Mouse (Mus musculus): ENCODE measurements at regions not wholly inside any gene's neighbourhood (a gene's known extent, or its start where the extent isn't known, plus 50 kb on each side); places are given as distances from the start of the nearest gene placed in this dataset.
A peak's percentile ranks its signal among the peaks of the same experiment; 100 is the strongest.

DNA sequence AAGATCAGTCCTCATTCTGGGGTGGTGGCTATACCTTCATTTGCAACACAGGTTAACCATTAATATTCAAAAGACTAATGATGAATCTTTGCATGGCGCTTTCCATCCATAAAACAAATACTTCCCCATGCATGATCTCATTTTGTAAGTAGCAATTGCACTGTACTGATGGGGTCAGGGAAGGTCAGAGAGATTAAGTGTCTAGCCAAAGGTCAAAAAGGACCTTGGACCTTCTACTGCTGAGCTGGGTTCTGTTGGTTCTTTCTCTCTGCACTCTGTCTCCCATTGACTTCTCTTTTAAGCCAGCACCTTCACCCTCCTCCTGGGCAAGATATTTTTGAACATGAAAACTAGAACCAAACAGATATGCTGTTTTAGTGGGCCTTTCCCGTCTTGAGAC lies 161.9 kb upstream of the Bcl6 start:
- DNase-seq (ENCODE audit: low read depth, low spot score): no peak

DNA sequence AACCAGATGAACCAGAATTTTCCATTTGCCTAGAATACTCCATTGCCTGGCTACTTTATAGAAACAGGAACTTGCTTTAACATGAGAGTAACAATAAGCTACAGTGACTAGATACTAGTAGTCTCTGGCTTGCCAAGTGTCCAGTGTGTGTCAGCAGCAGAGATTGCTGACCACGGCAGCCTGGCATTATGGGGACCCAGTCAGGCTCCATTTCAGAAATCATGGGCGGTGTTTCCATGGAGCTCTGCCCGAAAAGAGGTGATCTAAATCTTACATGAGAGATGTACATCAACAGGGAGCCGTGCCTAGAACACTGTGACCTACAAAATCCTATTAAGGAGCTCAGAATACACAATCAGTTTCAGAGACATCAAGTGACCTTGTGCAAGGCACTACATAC lies 160.8 kb upstream of the Bcl6 start:
- DNase-seq (ENCODE audit: low read depth, low spot score): peak; percentile 78

DNA sequence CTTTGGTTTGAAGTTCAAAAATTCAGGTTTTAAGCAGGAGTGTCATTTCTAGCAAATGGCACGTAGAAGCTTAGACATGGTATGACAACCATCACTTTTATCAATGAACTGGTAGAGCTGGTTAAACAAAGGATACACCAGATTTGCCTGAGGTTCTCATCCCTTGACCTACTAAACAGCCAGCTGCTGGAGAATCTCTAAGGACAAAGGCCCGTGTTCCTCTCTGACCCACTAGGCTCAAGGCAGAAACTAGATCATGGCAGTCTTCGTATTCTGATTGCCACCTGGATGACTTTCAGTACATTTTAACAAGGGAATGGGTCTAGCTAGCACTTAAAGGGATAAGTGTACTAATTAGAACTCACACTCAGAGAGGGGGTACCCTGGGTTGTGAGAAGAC lies 155.2 kb upstream of the Bcl6 start:
- no peak for DNase-seq (ENCODE audit: low read depth, low spot score)

DNA sequence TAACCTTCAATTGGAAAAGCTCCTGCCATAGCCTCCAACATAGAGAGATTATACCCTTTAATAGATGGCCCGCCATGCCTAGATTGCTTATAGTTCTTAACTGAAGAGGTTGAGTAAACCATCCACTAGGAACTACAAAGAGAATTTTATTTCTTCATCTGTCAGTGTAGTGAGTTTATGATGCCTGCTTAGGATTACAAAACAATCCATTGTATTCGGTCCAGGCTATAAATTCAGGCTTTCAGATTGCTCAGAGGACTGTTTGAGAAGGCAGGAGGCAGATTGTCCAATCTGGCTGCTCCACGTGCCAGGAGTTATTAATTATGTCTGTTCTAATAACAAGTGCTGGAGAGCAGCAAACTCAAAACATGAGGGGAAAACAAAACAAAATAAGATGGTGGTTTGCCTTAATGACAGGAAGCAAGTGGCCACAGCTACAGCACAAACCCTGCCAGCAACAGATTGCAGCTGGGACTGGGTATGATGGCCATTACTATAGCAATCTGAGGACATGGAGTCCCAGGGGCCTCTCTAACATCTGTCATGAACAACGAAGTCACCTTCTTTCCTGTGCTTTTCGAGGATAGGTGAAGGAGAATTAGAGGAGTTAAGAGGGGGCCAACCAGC lies 154.4 kb upstream of the Bcl6 start:
- DNase-seq (ENCODE audit: low read depth, low spot score): no peak

DNA sequence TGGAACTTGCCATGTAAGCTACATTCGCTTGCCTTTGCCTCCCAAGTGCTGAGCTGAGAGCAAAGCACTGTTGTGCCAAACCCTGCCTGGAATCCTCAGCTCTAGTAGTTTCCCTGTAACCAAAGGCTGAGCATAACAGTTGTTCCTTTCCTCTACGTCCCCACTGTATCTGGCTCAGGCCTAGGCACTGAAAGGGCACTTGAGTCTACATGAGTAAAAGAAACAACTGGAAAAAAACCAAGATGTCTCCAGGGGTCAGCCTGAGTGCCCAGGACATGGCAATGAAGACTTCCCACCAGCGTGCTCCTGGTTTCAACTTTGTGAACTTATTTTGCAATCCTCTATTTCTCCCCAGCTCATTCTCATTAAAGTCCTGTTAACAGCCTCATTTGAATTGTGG lies 150.5 kb upstream of the Bcl6 start:
- no peak for DNase-seq (ENCODE audit: low read depth, low spot score)

DNA sequence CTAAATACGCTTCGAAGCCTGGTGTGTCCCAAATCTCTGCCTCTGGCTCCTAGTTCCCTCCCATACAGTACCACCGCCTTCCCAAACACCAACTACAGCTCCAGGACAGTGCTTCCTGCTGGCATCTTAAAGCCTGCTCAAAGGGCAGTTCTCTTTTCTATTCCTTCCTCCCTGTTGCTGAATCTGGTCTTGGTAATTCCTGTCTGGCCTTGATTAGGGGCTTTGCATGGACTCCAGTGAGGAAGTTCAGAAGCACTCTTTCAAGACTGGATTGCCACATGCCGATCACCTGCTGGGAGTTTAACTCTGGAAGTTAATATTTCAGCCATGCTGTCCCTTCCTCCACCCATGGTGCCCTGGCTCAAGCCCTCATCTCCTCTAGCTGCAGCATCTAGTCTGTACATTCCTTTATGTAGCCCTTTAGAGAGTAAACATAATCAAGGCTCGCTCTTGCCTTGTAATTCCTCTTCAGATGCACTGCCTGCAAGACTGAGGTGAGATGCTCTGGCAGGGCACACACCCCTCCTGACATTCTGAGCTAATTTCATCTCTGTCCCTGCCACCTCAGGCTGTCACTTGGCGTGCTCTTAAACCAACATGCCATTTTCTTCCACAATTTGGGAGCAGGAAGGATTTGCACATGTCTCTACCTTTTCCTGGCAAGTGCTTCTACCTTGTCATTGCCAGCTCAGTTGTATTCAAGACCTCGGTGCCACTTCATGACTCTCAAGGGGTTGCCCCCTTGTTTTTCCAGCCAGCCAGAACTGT lies 148.8 kb upstream of the Bcl6 start:
- peak; percentile 37 for DNase-seq (ENCODE audit: low read depth, low spot score)

DNA sequence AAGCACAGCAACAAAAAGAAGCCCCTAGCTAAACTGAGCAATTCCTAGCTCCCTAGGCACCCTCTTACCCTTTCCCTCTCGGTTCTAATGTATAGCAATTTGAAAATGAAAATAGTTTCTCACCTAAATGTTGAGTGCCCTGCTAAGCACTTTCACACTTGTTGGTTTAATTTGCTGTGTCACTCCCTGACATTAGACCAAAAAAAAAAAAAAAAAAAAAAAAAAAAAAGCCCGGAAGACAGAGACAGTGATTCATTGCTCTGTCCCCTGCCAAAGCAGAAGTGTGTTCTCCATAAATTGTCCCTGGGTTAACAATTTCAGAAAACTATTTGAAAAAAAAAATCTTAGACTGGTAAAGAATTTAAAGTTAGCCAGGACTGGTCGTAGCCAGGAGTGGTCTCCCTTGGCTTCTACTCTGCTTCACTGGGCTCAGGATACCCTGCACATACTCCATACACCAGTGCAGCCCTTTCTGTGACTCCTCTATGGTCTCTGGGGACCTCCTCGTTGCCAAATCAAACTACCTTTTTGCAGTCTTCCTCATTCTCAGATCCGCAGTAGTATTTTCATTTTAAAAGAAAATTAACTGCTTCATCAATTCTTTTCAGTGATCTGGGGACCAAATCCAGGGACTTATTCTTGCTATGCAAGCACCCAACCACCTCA lies 148.0 kb upstream of the Bcl6 start:
- no peak for DNase-seq (ENCODE audit: low read depth, low spot score)

DNA sequence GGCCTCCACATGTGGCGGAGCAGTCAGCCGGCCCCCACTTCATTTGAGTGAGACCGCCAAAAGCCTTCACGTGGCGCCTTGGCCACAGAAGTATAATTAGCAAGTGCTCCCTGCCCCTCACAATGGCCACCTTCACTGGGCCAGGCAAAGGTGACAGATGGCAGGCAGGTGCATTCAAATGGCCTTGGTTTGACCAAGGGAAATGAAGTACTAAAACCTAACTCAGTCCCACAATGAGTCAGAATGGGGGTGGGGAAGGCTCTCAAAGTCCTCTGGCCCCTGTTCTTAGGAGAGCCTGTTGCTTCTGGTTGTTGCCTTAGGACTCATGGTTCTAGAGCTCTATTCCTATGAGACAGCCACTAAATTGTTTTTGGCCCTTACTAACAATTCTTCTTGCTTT lies 147.2 kb upstream of the Bcl6 start:
- peak; percentile 95 for DNase-seq (ENCODE audit: low read depth, low spot score)

DNA sequence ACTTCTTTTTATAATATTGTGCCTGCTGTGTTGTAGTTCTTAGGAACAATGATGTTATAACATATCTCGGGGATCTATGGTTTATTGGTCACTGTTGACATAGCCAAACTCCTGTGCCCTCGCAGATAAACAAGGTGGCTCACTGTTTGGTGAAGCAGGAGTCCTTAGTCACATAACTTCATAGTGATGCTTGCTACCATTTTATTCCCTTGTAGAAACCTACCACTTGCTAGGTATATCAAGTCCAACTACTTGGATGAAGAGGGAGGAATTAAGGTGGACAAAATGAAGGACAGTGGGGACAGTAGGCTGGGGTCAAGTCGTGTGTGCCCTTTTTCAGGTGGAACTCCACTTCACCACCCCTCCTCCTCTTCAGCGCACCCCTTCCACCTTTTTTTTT lies 146.7 kb upstream of the Bcl6 start:
- no peak for DNase-seq (ENCODE audit: low read depth, low spot score)

DNA sequence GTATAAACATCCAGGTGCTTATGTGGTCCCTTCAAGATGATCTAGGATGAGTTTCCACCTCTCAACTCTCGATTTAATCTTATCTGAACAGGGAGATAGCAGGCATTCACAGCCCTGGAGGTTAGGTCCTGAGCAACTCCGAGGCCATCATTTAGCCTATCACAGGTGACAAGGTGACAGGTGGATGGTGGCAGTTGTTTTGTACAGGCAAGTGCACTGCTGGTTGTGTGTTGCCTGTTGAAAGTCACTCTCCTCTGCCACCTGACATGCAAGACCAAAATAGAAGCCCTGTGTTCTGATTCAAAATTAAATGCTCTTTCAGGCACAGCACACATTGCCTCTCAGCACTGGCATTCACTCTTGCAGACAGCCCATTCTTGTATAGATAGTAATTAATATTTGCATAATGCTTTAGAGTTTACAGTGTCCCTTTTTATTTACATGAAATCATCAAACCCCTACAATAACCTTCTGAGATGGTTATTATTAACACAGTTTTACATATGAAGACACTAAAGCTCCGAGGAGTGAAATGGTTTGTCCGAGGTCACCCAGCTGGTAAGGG lies 145.9 kb upstream of the Bcl6 start:
- DNase-seq (ENCODE audit: low read depth, low spot score): no peak

DNA sequence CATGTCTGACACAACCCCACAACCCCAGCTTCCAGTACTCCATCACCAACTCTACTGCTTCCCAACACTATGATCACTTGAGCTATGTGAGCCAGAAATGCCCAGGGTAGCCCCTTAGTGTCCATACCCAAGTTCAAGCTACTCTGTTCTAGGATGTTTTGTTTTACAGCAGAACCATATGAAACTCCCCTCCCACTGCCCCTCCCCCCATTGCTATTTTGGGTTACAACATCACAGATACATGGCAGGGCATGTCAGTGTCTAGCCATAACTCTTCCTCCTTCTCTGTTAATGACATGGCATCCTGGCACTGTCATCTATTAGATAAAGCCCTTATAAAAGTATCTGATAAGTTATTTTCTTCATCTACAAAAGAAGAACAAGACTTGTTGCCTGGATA lies 142.0 kb upstream of the Bcl6 start:
- no peak for DNase-seq (ENCODE audit: low read depth, low spot score)

DNA sequence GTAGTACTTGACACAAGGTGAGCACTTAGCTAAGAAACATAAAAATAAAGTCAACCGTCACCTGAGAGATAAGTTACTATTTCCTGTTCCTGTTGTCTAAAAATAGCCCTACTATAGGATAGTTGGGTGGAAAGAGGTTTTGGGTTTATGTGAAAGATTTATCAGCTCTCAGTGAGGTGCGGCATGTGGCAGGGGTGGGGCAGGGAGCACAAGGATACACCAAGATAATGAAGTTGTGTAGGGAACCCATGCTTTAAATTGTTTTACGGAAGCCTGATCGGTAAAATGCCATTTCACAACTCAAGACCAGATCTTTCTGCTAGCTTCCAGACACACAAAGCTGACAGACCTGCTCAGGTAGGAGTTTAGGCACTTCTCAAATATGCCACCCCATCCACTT lies 141.0 kb upstream of the Bcl6 start:
- no peak for DNase-seq (ENCODE audit: low read depth, low spot score)

DNA sequence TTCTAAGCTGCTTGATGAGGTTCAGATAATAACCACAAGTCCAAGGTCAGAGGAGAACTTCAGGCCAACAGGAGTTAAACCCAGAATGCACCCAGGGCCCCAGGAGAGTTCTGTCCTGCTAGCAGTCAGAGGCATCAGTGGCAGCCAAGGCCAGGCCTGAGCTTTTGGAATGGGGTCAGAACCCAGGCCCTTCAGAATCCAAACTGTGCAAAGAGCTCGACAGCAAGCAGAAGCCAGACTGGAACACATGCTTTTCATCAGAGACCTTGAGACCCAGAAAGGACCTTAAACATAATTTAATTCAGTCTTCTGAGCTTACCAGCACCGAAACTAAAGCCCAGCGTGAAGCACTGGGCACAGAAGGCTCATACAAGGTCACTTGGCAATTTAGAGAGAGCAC lies 139.9 kb upstream of the Bcl6 start:
- no peak for DNase-seq (ENCODE audit: low read depth, low spot score)

DNA sequence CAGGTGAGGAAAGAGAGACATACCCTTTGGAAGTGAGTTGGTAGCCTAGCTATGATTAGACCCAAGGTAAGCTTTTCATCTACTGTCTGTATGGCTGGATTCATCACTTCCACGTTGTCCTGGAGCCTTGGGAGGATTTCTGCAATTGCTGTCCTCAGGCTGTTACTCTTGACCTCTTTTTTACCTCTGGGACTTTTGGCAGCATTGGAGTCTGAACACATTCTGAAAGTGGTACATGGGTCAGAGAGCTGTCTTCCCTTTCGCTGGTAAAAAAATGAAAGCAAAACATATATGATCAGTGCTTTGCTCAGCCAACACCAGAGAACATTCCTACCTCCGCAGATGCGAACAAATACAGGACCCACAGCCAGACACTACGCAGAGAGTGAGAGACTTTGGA lies 136.1 kb upstream of the Bcl6 start:
- no peak for DNase-seq (ENCODE audit: low read depth, low spot score)

DNA sequence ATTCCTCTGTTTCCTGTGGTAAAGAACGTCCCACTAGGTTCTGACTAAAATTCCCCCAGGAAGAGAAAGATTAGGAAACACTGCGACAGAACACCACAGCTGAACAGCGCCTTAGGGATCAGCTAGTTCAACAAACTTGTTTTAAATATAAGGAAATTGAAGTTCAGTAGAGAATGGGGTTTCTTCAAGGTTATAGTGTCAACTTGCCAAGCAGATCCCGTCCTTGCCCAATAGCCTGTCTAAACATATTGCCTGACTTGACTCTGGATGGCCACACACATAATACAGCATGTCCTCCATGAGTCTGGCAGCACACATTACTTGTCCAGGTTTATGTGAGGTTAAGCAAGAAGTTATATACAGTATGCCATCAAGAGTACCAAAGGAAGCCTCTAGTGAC lies 135.4 kb upstream of the Bcl6 start:
- DNase-seq (ENCODE audit: low read depth, low spot score): no peak

DNA sequence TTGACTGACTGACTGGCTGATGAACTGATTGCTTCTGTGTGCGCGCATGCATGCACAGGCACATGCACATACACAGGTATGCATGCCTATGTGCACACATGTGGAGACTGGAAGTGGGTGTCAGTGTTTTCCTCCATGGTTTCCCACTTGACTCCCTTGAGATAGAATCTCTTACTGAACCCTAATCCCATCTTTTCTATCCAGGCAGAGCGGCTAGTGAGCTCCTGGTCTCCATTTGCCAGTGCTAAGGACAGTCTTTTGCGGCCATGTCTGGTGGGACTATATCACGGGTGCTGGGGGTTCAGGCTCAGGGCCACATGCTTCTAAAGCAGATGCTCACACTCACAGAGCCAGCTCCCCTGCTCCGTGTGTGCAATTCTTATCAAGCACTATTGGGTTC lies 133.0 kb upstream of the Bcl6 start:
- DNase-seq (ENCODE audit: low read depth, low spot score): no peak

DNA sequence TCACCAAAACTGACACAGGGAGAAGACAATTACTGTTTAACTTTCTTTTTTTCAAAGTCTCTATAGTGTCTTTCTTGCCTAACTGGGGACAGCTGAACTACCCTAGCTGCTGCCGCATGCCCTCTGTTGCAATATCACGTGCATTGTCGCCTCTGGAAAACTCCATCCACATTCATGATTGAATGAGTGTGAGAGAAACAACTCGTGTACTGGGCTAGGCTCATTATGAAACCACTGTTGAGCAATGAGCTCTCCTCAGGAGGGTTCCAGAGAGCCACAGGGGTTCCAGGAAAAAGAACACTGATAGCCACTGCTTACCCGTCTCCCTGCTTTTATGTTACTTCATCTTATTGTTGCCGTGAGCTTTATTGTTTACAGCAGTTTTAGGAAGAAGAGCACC lies 132.2 kb upstream of the Bcl6 start:
- no peak for DNase-seq (ENCODE audit: low read depth, low spot score)

DNA sequence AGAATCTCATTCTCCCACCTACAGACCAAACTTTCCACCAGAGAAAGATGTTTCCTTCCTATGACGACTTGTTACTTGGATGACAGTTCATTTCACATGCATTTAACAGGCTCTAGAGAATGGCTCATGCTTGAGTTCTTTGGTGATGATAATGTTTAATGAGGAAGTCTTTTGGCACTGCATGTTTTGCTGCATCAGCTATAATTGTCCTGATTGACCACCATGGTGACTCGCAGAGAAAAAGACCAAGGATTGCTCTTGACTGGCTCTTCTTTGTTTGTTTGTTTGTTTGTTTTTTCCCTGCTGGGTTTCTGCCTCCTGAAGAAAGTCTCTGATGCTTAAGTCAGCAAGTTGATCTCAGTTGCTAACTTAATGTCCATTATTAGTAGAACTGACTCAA lies 129.8 kb upstream of the Bcl6 start:
- no peak for DNase-seq (ENCODE audit: low read depth, low spot score)

DNA sequence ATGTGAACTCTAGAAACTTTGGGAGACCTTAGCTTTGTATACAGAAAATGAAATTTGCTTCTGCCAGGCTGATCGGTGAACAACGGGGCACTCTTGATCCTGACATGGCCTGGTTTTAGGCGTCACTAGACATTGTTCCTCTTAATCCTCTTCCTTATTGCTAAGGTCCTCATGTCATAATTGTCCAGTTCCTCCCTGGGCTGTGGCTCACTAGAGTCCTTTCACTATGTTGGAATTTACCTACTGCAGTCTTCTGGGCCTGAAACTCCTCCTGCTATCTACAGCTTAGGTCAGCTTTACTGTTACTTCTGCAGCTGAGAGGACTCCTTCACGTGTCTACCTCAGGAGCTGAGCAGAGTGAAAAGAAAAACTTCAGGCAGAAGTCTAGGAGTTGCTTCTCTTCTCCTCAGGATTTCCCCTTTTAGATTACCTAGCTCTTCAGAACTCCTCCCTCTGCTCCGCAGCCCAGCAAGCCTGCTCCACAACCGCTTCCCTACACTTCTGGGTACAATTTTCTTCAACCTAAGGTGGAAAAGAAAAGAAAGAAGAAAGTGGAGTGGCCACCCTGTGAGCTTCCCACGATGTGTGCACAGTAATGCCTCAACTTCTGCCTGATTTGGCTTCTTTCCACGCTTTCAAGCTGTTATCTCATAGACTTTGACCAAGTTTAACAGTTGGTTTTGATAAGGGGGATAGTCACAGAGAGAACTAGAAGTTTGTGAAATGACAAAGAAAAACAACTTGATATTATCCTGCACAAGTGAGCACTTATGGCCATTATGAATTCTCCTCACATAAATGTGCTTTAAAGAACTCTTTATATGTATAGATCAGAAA lies 114.4 kb upstream of the Bcl6 start:
- no peak for DNase-seq (ENCODE audit: low read depth, low spot score)

DNA sequence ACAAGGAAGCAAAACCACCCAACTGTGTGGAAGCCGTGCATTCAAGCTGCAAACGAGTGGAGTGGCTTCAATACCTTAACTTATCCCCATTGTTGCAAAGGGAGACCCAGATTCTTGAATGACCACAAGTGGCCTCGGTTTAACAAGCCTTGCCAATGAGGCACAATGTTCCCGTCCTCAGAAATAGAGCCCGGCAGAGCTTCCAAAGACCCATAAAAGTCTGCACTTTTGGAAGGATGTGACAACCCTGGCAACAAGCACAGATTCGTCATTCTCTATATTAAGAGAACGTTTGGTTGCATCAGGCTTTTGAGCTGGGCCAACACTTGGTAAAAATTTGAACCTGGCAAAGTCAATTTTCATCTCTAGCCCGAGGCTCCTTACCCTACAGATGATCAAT lies 108.9 kb upstream of the Bcl6 start:
- DNase-seq (ENCODE audit: low read depth, low spot score): no peak

DNA sequence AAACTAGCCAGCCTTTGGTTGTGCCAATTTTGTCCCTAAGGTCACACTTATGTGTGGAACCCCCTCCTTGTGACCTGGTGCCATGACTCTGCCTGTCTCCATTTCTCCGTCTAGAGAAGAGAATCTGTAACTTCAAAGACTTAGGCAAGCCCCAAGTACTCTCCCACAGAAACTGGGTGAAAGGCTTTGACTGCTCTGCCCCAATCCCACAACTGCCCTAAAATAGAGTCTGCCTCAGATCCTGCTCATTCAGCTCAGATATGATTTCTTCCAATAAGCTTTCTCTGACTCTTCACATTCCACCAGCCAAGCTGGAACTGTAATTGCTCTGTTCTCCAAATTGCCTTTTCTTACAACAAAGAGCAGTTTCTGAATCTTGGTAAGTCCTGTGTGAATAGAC lies 107.4 kb upstream of the Bcl6 start:
- DNase-seq (ENCODE audit: low read depth, low spot score): no peak

DNA sequence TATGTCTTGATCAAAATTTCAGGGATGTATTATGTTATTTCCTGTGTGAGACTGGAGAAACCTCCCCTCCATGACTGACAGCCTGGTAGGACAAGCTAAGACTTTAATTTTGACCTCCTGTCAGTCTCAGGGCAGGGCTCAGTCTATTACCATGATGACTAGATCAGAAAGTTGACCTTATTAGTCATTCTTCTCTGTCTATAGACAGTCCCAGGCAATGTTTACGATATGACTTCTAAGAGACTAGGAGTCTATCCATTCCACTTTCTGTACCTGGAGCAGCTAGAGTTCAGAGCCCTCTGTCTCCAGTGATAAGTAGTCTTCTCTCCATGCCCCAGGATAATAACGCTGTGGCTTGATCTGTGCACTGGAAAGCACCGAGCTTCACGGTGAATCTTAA lies 107.0 kb upstream of the Bcl6 start:
- DNase-seq (ENCODE audit: low read depth, low spot score): no peak

Measured in brain, adult 2 months (tissue).